Mouse (Mus musculus) forebrain, postnatal 0 days (tissue): ENCODE measurements around the gene Arap2. TPM values are rescaled to one million over a fixed set of nuclear protein-coding genes. Genes with fewer than 3 reads are reported as not detected.

Experiments
- ATAC-seq: fragments of 200-750 bp; cut with Nextera tagmentation; 2 replicates; pipeline ENCODE4 v1.8.0; 2017; ENCODE audit warnings: mild to moderate bottlenecking, moderate library complexity
- DNase-seq: peaks from one replicate; pipeline ENCODE4 v3.0.0-alpha.2; 2015
- H3K27ac ChIP-seq: fragments of 300-500 bp; sonication (generic); 2 replicates; pipeline ENCODE4 v1.5.1; 2014; ENCODE audit warnings: low read depth, mild to moderate bottlenecking, antibody characterized with exemption, low read length, moderate library complexity, mixed read lengths
- H3K27me3 ChIP-seq: fragments of 300-500 bp; sonication (generic); 2 replicates; pipeline ENCODE4 v1.6.1; 2014; ENCODE audit warnings: mild to moderate bottlenecking, low read length, mixed read lengths; ENCODE audit not compliant: insufficient read depth
- H3K36me3 ChIP-seq: fragments of 300-500 bp; sonication (generic); 2 replicates; pipeline ENCODE4 v1.6.1; 2014; ENCODE audit warnings: mild to moderate bottlenecking, moderate library complexity; ENCODE audit not compliant: insufficient read depth
- H3K4me1 ChIP-seq: fragments of 300-500 bp; sonication (generic); 2 replicates; pipeline ENCODE4 v1.6.1; 2014; ENCODE audit warnings: antibody characterized with exemption; ENCODE audit not compliant: insufficient read depth
- H3K4me2 ChIP-seq: fragments of 300-500 bp; sonication (generic); 2 replicates; pipeline ENCODE4 v1.6.1; 2014; ENCODE audit warnings: low read depth, mild to moderate bottlenecking, moderate library complexity
- H3K4me3 ChIP-seq: fragments of 300-500 bp; sonication (generic); 2 replicates; pipeline ENCODE4 v1.5.1; 2014; ENCODE audit warnings: low read depth, low read length, mixed read lengths
- H3K9ac ChIP-seq: fragments of 300-500 bp; sonication (generic); 2 replicates; pipeline ENCODE4 v1.6.1; 2014; ENCODE audit warnings: mild to moderate bottlenecking
- H3K9me3 ChIP-seq: fragments of 300-500 bp; sonication (generic); 2 replicates; pipeline ENCODE4 v1.6.1; 2016; ENCODE audit warnings: low read length
- CTCF ChIP-seq: sonication (generic); IDR thresholded peaks from 2 replicates; pipeline ENCODE4 v1.5.1; 2016; ENCODE audit warnings: antibody characterized with exemption, control low read depth, low read depth
- WGBS: fragments of 180-500 bp; shearing (Covaris S2); extraction: QIAGEN DNeasy Blood & Tissue Kit; methylation state at CpG from one replicate; pipeline ENCODE4 v1.1.7; 2014; 5-methylcytosine and 5-hydroxymethylcytosine counted together
- polyA plus RNA-seq: library from polyadenylated mRNA; unstranded; fragments of >200 nt; fragmentation: Nextera tagmentation; extraction: Ambion mirVana; gene quantifications from 2 replicates; pipeline ENCODE4 v1.2.1, GENCODE M21; 2015
- total RNA-seq: library from RNA; depleted of rRNA; stranded (reverse); fragments of >200 nt; gene quantifications from 2 replicates; pipeline ENCODE4 v1.2.3, GENCODE M21; 2014

Arap2 gene
- total and polyA plus RNA-seq, 2 experiments from 2014 or later = 8.4 to 18.8 TPM

GRCm38 (mm10) chr5:62786809-62787208 lies 20.9 kb upstream of the Arap2 start:
- H3K9ac ChIP-seq = no peak overlapping the region
- WGBS = 93% methylated on average over 3 of the region's 3 CpGs
- no peak for TF ChIP-seq CTCF
- no peak overlapping the region for H3K27ac ChIP-seq
- H3K27me3 ChIP-seq = no peaks in the 10 kb centered on the region
- H3K9me3 ChIP-seq = no peaks in the 10 kb centered on the region
- ATAC-seq (no peak), DNase-seq (no peak)
- H3K36me3 ChIP-seq = no peaks in the 10 kb centered on the region
- no peak overlapping the region for H3K4me3 ChIP-seq
- no peaks in the 10 kb centered on the region for H3K4me1 ChIP-seq
- H3K4me2 ChIP-seq = no peak overlapping the region

- Histone ChIP-seq H3K4me2 (no peak overlapping the region), H3K4me1 (no peaks in the 10 kb centered on the region), H3K27ac (no peak overlapping the region), H3K36me3 (no peaks in the 10 kb centered on the region), H3K4me3 (no peak overlapping the region), H3K9ac (no peak overlapping the region), H3K9me3 (no peaks in the 10 kb centered on the region), H3K27me3 (no peaks in the 10 kb centered on the region)
- ATAC-seq (no peak), DNase-seq (no peak)
- no peak for TF ChIP-seq CTCF
- WGBS = 74% methylated on average over 5 of the region's 5 CpGs
Observed at GRCm38 (mm10) chr5:62778682-62779081, 12.7 kb upstream of the Arap2 start.

- H3K27ac ChIP-seq = no peak overlapping the region
- H3K4me2 ChIP-seq = no peak overlapping the region
- no peak for TF ChIP-seq CTCF
- DNase-seq (no peak), ATAC-seq (no peak)
- H3K36me3 ChIP-seq = no peaks in the 10 kb centered on the region
- H3K4me1 ChIP-seq = no peaks in the 10 kb centered on the region
- H3K9ac ChIP-seq = no peak overlapping the region
- 83% methylated on average over 8 of the region's 8 CpGs for WGBS
- no peaks in the 10 kb centered on the region for H3K9me3 ChIP-seq
- no peaks in the 10 kb centered on the region for H3K27me3 ChIP-seq
- H3K4me3 ChIP-seq = no peak overlapping the region
Observed at GRCm38 (mm10) chr5:62777804-62778203, 11.8 kb upstream of the Arap2 start.

- Histone ChIP-seq H3K27me3 (no peaks in the 10 kb centered on the region), H3K27ac (no peak overlapping the region), H3K9me3 (no peaks in the 10 kb centered on the region), H3K4me3 (no peak overlapping the region), H3K9ac (no peak overlapping the region), H3K4me1 (no peaks in the 10 kb centered on the region), H3K4me2 (no peak overlapping the region), H3K36me3 (no peaks in the 10 kb centered on the region)
- TF ChIP-seq CTCF = no peak
- 84% methylated on average over 11 of the region's 11 CpGs for WGBS
- ATAC-seq = 0 out of 2 replicates have a peak, but pooled peaks have one; percentile 12
- no peak for DNase-seq
Observed at GRCm38 (mm10) chr5:62771775-62772599, 6.0 kb upstream of the Arap2 start.

GRCm38 (mm10) chr5:62765459-62765783 lies 538 bp downstream of the Arap2 start:
- Histone ChIP-seq H3K4me3 (peak overlapping the region; percentile 67), H3K9me3 (no peaks in the 10 kb centered on the region), H3K4me2 (peak overlapping the region; percentile 83), H3K27ac (no peak overlapping the region), H3K27me3 (no peaks in the 10 kb centered on the region), H3K4me1 (no peaks in the 10 kb centered on the region), H3K9ac (peak overlapping the region; percentile 62), H3K36me3 (no peaks in the 10 kb centered on the region)
- no peak for TF ChIP-seq CTCF
- ATAC-seq (peak; percentile 5; the same call in 1 of the 2 replicates), DNase-seq (no peak)
- WGBS = 12% methylated on average over 5 of the region's 5 CpGs

GRCm38 (mm10) chr5:62764161-62764560 lies 1.8 kb downstream of the Arap2 start:
- no peak for TF ChIP-seq CTCF
- 63% methylated on average over 5 of the region's 5 CpGs for WGBS
- DNase-seq = no peak
- Histone ChIP-seq H3K4me2 (no peak overlapping the region), H3K27ac (no peak overlapping the region), H3K4me3 (no peak overlapping the region), H3K9me3 (no peaks in the 10 kb centered on the region), H3K9ac (no peak overlapping the region), H3K36me3 (no peaks in the 10 kb centered on the region), H3K4me1 (no peaks in the 10 kb centered on the region), H3K27me3 (no peaks in the 10 kb centered on the region)
- no peak for ATAC-seq

GRCm38 (mm10) chr5:62763046-62763445 lies 2.9 kb downstream of the Arap2 start:
- ATAC-seq = no peak
- Histone ChIP-seq H3K4me3 (no peak overlapping the region), H3K27me3 (no peaks in the 10 kb centered on the region)

More at GRCm38 (mm10) chr5:62763046-62763445, 2.9 kb downstream of the Arap2 start:
- H3K4me1 ChIP-seq = no peaks in the 10 kb centered on the region
- no peak overlapping the region for H3K4me2 ChIP-seq
- no peak overlapping the region for H3K9ac ChIP-seq
- no peaks in the 10 kb centered on the region for H3K9me3 ChIP-seq
- 93% methylated on average over 1 of the region's 1 CpGs for WGBS
- DNase-seq = no peak
- no peak overlapping the region for H3K27ac ChIP-seq
- no peaks in the 10 kb centered on the region for H3K36me3 ChIP-seq
- TF ChIP-seq CTCF = no peak
